Mouse (Mus musculus) left cerebral cortex, postnatal 14 days (tissue): Measurements from ENCODE around the gene Hsdl1. TPM values are rescaled to one million over a fixed set of nuclear protein-coding genes. Genes with fewer than 3 reads are reported as not detected.

Source experiments
- DNase-seq, 2 experiments: peaks; one replicate each; pipeline ENCODE4 v3.0.0; 2021 to 2022; ENCODE audit warnings: low spot score in 2 of 2, mixed read lengths in 1 of 2
- intact Hi-C: fragments of 180-260 bp; cut with DNase I; formaldehyde crosslinking; loops from one replicate; pipeline ENCODE4 v1.15.1; 2025
- total RNA-seq, 2 experiments: library from RNA; stranded (reverse); gene quantifications; 2 replicates each; pipeline ENCODE4 v1.2.3; 2021

Gene Hsdl1
- total RNA-seq, 2 experiments from 2014 or later, result 42.3 to 47.2 TPM

- no peak for DNase-seq
- intact Hi-C loops, result no loop called here
These were observed 13.3 kb upstream of the Hsdl1 start for GRCm38 (mm10) chr8:119588321-119588720.

- intact Hi-C loops, result no loop called here
- no peak for DNase-seq
These were observed 10.9 kb upstream of the Hsdl1 start for GRCm38 (mm10) chr8:119585901-119586300.

- no peak for DNase-seq
- intact Hi-C loops, result no loop called here
These were observed 5.6 kb upstream of the Hsdl1 start for GRCm38 (mm10) chr8:119580441-119581161.

GRCm38 (mm10) chr8:119579096-119579495 is 4.1 kb upstream of the Hsdl1 start:
- intact Hi-C loops, result no loop called here
- DNase-seq, result no peak

GRCm38 (mm10) chr8:119575366-119575726 is 363 bp upstream of the Hsdl1 start:
- intact Hi-C loops, result loop anchor here (2.0 kb wide), 1 partner anchor 17 kb away; the partner anchor contains the start of gene Mbtps1
- no peak for DNase-seq

- DNase-seq, result no peak
- intact Hi-C loops, result no loop called here
These were observed 2.6 kb downstream of the Hsdl1 start for GRCm38 (mm10) chr8:119572411-119572810.

- intact Hi-C loops, result no loop called here
- no peak for DNase-seq
These were observed 3.8 kb downstream of the Hsdl1 start for GRCm38 (mm10) chr8:119571135-119571534.

GRCm38 (mm10) chr8:119569881-119570280 is 5.1 kb downstream of the Hsdl1 start:
- intact Hi-C loops, result no loop called here
- no peak for DNase-seq

GRCm38 (mm10) chr8:119568951-119569350 is 6.0 kb downstream of the Hsdl1 start:
- intact Hi-C loops, result no loop called here

GRCm38 (mm10) chr8:119568251-119568650 is 6.7 kb downstream of the Hsdl1 start:
- intact Hi-C loops, result no loop called here

More at GRCm38 (mm10) chr8:119568951-119569350, 6.0 kb downstream of the Hsdl1 start:
- DNase-seq, result no peak

GRCm38 (mm10) chr8:119566367-119566766 is 8.6 kb downstream of the Hsdl1 start:
- DNase-seq, result no peak
- intact Hi-C loops, result no loop called here

More at GRCm38 (mm10) chr8:119568251-119568650, 6.7 kb downstream of the Hsdl1 start:
- no peak for DNase-seq

- intact Hi-C loops, result no loop called here
- DNase-seq, result no peak
These were observed 11.1 kb downstream of the Hsdl1 start for GRCm38 (mm10) chr8:119563849-119564251.

GRCm38 (mm10) chr8:119559402-119559720 is 15.6 kb downstream of the Hsdl1 start:
- intact Hi-C loops, result loop anchor here (2.0 kb wide), 1 partner anchor 15 kb away; the partner anchor contains the start of genes Dnaaf1 and Hsdl1
- DNase-seq, result no peak

- peak; percentile 96 to 97 for DNase-seq
- intact Hi-C loops, result loop anchor here (2.0 kb wide), 1 partner anchor 16 kb away; the partner anchor contains the start of genes Dnaaf1 and Hsdl1
These were observed 16.2 kb downstream of the Hsdl1 start, which contains the start of gene Mbtps1 for GRCm38 (mm10) chr8:119558603-119559401. Mbtps1 (minus strand) TSS chr8:119558735.

- peak; percentile 65 to 76 for DNase-seq
- intact Hi-C loops, result loop anchor here (2.0 kb wide), 1 partner anchor 17 kb away; the partner anchor contains the start of genes Dnaaf1 and Hsdl1
These were observed 17.0 kb downstream of the Hsdl1 start for GRCm38 (mm10) chr8:119557821-119558602.

GRCm38 (mm10) chr8:119557132-119557531 is 17.9 kb downstream of the Hsdl1 start:
- no peak for DNase-seq
- intact Hi-C loops, result no loop called here

GRCm38 (mm10) chr8:119555861-119556260 is 19.1 kb downstream of the Hsdl1 start:
- DNase-seq, result no peak
- intact Hi-C loops, result no loop called here

GRCm38 (mm10) chr8:119552967-119553366 is 22.0 kb downstream of the Hsdl1 start:
- intact Hi-C loops, result no loop called here
- DNase-seq, result no peak

GRCm38 (mm10) chr8:119548560-119549113 is 26.3 kb downstream of the Hsdl1 start:
- intact Hi-C loops, result no loop called here
- DNase-seq, result no peak
